Mouse (Mus musculus): ENCODE results near the gene Slc35f4. TPM values are rescaled to one million over a fixed set of nuclear protein-coding genes. Genes with fewer than 3 reads are reported as not detected.

Slc35f4 gene
- polyA plus RNA-seq (2015; fragmentation: Nextera tagmentation; extraction: Ambion mirVana): not detected in 2 replicates

- Histone ChIP-seq H3K9ac (replicated peaks; ENCODE audit: low read depth) (no peak within 1 kb of the TSS), H3K27ac (ENCODE audit: low read length) (no peak within 1 kb of the TSS), H3K9me3 (ENCODE audit: low read length) (no peaks in the 10 kb centered on the region), H3K4me1 (ENCODE audit: insufficient read depth, low read depth, low read length) (no peaks in the 10 kb centered on the region), H3K4me2 (replicated peaks; ENCODE audit: low read depth, low read length) (peak within 1 kb of the TSS; percentile 36), H3K27me3 (replicated peaks; ENCODE audit: insufficient read depth, low read length) (no peaks in the 10 kb centered on the region), H3K36me3 (ENCODE audit: insufficient read depth, low read length) (no peaks in the 10 kb centered on the region), H3K4me3 (ENCODE audit: low read depth, low read length) (no peak within 1 kb of the TSS)
- DNase-seq (ENCODE audit: low spot score) (no peak), ATAC-seq (no peak)
- WGBS: 17% methylated on average over 6 of the region's 6 CpGs
- no peak for TF ChIP-seq EP300 (IDR thresholded peaks at IDR 0.05)
- TF ChIP-seq CTCF (IDR thresholded peaks at IDR 0.05): no peak
Measured at GRCm38 (mm10) chr14:49525931-49526291, at the start of gene Slc35f4. TSS of gene Slc35f4 (minus strand) at chr14:49526046.

GRCm38 (mm10) chr14:49568369-49568768 is 42.5 kb upstream of the Slc35f4 start:
- no peak overlapping the region for H3K9ac ChIP-seq (replicated peaks; ENCODE audit: low read depth)
- no peak overlapping the region for H3K4me2 ChIP-seq (replicated peaks; ENCODE audit: low read depth, low read length)
- no peak for TF ChIP-seq CTCF (IDR thresholded peaks at IDR 0.05)
- no peaks in the 10 kb centered on the region for H3K9me3 ChIP-seq (ENCODE audit: low read length)
- no peaks in the 10 kb centered on the region for H3K27me3 ChIP-seq (replicated peaks; ENCODE audit: insufficient read depth, low read length)
- DNase-seq (ENCODE audit: low spot score) (no peak), ATAC-seq (no peak)
- no peaks in the 10 kb centered on the region for H3K36me3 ChIP-seq (ENCODE audit: insufficient read depth, low read length)
- no peaks in the 10 kb centered on the region for H3K4me1 ChIP-seq (ENCODE audit: insufficient read depth, low read depth, low read length)
- H3K4me3 ChIP-seq (ENCODE audit: low read depth, low read length): no peak overlapping the region
- no peak overlapping the region for H3K27ac ChIP-seq (ENCODE audit: low read length)

- no peak overlapping the region for H3K9ac ChIP-seq (replicated peaks; ENCODE audit: low read depth)
- no peak overlapping the region for H3K4me3 ChIP-seq (ENCODE audit: low read depth, low read length)
- ATAC-seq: no peak
- H3K27ac ChIP-seq (ENCODE audit: low read length): no peak overlapping the region
- DNase-seq (ENCODE audit: low spot score): no peak
- TF ChIP-seq EP300 (IDR thresholded peaks at IDR 0.05): no peak
- no peak for TF ChIP-seq CTCF (IDR thresholded peaks at IDR 0.05)
- H3K4me1 ChIP-seq (ENCODE audit: insufficient read depth, low read depth, low read length): no peaks in the 10 kb centered on the region
- H3K27me3 ChIP-seq (replicated peaks; ENCODE audit: insufficient read depth, low read length): no peaks in the 10 kb centered on the region
- no peaks in the 10 kb centered on the region for H3K36me3 ChIP-seq (ENCODE audit: insufficient read depth, low read length)
- no peak overlapping the region for H3K4me2 ChIP-seq (replicated peaks; ENCODE audit: low read depth, low read length)
- no peaks in the 10 kb centered on the region for H3K9me3 ChIP-seq (ENCODE audit: low read length)
- 58% methylated on average over 2 of the region's 2 CpGs for WGBS
Measured at GRCm38 (mm10) chr14:49560706-49561105, 34.9 kb upstream of the Slc35f4 start.

GRCm38 (mm10) chr14:49540104-49540503 is 14.3 kb upstream of the Slc35f4 start:
- Histone ChIP-seq H3K9ac (replicated peaks; ENCODE audit: low read depth) (no peak overlapping the region), H3K4me3 (ENCODE audit: low read depth, low read length) (no peak overlapping the region), H3K36me3 (ENCODE audit: insufficient read depth, low read length) (no peaks in the 10 kb centered on the region), H3K9me3 (ENCODE audit: low read length) (no peaks in the 10 kb centered on the region), H3K4me1 (ENCODE audit: insufficient read depth, low read depth, low read length) (no peaks in the 10 kb centered on the region), H3K4me2 (replicated peaks; ENCODE audit: low read depth, low read length) (no peak overlapping the region), H3K27me3 (replicated peaks; ENCODE audit: insufficient read depth, low read length) (no peaks in the 10 kb centered on the region), H3K27ac (ENCODE audit: low read length) (no peak overlapping the region)
- 35% methylated on average over 1 of the region's 1 CpGs for WGBS
- DNase-seq (ENCODE audit: low spot score) (peak; percentile 48), ATAC-seq (no peak)
- TF ChIP-seq CTCF (IDR thresholded peaks at IDR 0.05) (peak; percentile 74), EP300 (IDR thresholded peaks at IDR 0.05) (no peak)

- WGBS: under 1% methylated on average over 55 of the region's 63 CpGs
- no peak overlapping the region for H3K4me3 ChIP-seq (ENCODE audit: low read depth, low read length)
- H3K27ac ChIP-seq (ENCODE audit: low read length): no peak overlapping the region
- no peak overlapping the region for H3K9ac ChIP-seq (replicated peaks; ENCODE audit: low read depth)
- TF ChIP-seq CTCF (IDR thresholded peaks at IDR 0.05) (0 out of 2 replicates have a peak, but pooled peaks have one; percentile 2), EP300 (IDR thresholded peaks at IDR 0.05) (no peak)
- H3K4me1 ChIP-seq (ENCODE audit: insufficient read depth, low read depth, low read length): no peaks in the 10 kb centered on the region
- DNase-seq (ENCODE audit: low spot score) (peak; percentile 68), ATAC-seq (peak; percentile 90)
- no peaks in the 10 kb centered on the region for H3K9me3 ChIP-seq (ENCODE audit: low read length)
- H3K27me3 ChIP-seq (replicated peaks; ENCODE audit: insufficient read depth, low read length): no peaks in the 10 kb centered on the region
- H3K36me3 ChIP-seq (ENCODE audit: insufficient read depth, low read length): no peaks in the 10 kb centered on the region
- H3K4me2 ChIP-seq (replicated peaks; ENCODE audit: low read depth, low read length): peak overlapping the region; percentile 36
Measured at GRCm38 (mm10) chr14:49525176-49525930, 493 bp downstream of the Slc35f4 start.

GRCm38 (mm10) chr14:49524665-49525064 is 1.2 kb downstream of the Slc35f4 start:
- ATAC-seq: no peak
- TF ChIP-seq EP300 (IDR thresholded peaks at IDR 0.05): no peak
- no peak for TF ChIP-seq CTCF (IDR thresholded peaks at IDR 0.05)
- 56% methylated on average over 8 of the region's 8 CpGs for WGBS

More at GRCm38 (mm10) chr14:49524665-49525064, 1.2 kb downstream of the Slc35f4 start:
- no peak overlapping the region for H3K4me3 ChIP-seq (ENCODE audit: low read depth, low read length)
- no peaks in the 10 kb centered on the region for H3K4me1 ChIP-seq (ENCODE audit: insufficient read depth, low read depth, low read length)
- no peaks in the 10 kb centered on the region for H3K36me3 ChIP-seq (ENCODE audit: insufficient read depth, low read length)
- no peaks in the 10 kb centered on the region for H3K9me3 ChIP-seq (ENCODE audit: low read length)
- no peak for DNase-seq (ENCODE audit: low spot score)
- no peak overlapping the region for H3K9ac ChIP-seq (replicated peaks; ENCODE audit: low read depth)
- H3K4me2 ChIP-seq (replicated peaks; ENCODE audit: low read depth, low read length): no peak overlapping the region
- no peak overlapping the region for H3K27ac ChIP-seq (ENCODE audit: low read length)
- no peaks in the 10 kb centered on the region for H3K27me3 ChIP-seq (replicated peaks; ENCODE audit: insufficient read depth, low read length)

Data from lung, postnatal 0 days (tissue).